Mouse (Mus musculus) adrenal gland, postnatal 36 days (tissue): ENCODE data around the gene Trim2. TPM values are rescaled to one million over a fixed set of nuclear protein-coding genes. Genes with fewer than 3 reads are reported as not detected.

ENCODE experiments used
- DNase-seq, 2 experiments: peaks; one replicate each; pipeline ENCODE4 v3.0.0; 2021; ENCODE audit warnings: mixed read lengths in 1 of 2
- total RNA-seq, 2 experiments: library from RNA; stranded (reverse); gene quantifications; 2 replicates each; pipeline ENCODE4 v1.2.3; 2021

Trim2 gene
- total RNA-seq, 2 experiments from 2014 or later = 36.9 to 88.8 TPM

- DNase-seq = no peak
Observed at GRCm38 (mm10) chr3:84149831-84150230, 156.8 kb downstream of the Trim2 start.

- no peak for DNase-seq
Observed at GRCm38 (mm10) chr3:84140947-84141346, 165.7 kb downstream of the Trim2 start.

DNA sequence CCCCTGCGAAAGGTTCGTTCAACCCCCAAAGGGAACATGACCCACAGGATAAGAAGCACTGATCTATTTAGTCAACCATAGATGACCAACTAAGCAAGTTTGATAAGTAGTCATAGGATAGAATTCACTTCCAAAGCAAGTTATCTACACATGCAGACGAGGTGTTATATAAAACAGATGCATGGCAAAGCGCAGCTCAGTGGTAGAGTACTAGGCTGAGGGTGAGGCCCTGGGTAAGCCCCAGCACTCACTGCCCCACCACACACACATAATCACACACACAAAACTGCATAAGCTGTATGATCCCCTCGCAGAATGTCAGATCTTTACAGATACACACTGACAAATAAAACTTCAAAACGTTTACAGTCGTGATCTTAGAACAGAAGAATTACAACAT, 170.2 kb downstream of the Trim2 start:
- no peak for DNase-seq

DNA sequence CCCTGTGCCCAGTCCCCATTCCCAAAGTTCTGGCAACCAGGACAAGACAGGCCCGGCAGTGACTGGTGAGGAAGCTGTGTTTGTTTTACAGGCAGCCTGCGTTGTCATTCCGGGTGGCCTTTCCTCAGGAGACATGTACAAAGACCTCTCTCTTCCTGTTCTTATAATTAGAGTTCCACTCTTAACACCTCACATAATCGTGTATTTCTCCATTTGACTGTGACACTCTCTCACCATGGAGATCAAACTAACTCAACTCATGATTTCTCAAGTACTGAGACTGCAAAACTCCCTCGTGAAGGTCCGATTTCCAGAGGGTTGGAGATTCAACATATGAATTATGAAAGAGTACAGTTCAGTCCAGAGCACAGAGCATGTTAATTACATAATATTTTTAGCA, 170.7 kb downstream of the Trim2 start:
- DNase-seq = no peak

DNA sequence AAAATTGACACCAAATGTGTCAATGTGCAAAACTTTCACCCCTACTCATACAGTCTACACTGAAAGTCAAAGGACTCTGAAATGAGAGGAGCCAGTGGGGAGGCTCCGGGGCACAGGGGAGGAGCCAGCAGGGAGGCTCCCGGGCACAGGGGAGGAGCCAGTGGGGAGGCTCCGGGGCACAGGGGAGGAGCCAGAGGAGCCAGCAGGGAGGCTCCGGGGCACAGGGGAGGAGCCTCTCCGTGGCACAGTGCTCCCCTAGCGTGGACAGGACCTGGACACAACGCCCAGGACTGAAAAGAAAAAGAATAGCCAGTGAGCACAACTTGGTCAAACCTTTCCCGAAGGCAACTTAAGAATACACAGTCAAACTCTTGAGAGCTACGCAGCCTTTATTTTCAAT, 171.3 kb downstream of the Trim2 start:
- peak; percentile 49 to 68 for DNase-seq

GRCm38 (mm10) chr3:84131369-84131768, 175.3 kb downstream of the Trim2 start:
- no peak for DNase-seq

- peak in 1 of 2 experiments; percentile 18 for DNase-seq
Observed at GRCm38 (mm10) chr3:84130776-84131175, 175.9 kb downstream of the Trim2 start.

GRCm38 (mm10) chr3:84128871-84129870, 177.5 kb downstream of the Trim2 start:
- peak; percentile 26 to 36 for DNase-seq

GRCm38 (mm10) chr3:84127431-84127830, 179.2 kb downstream of the Trim2 start:
- no peak for DNase-seq

DNA sequence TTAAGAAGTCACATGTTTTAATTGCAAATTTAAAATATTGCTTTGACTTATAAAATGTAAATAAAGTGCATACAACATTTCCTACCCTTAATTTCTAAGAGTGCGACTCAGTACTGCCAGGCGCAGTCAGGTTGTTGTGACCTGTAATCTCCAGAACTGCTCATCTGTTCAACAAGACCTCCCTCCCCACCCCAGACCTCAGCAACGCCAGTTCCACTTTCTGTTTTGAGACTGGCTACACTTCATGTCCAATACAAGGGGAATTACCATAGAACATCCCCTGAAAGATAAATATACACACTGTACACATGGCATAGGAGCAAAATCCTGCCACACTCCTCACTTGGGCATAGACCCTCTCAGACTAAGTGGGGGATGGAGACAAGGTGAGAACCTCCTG, 180.0 kb downstream of the Trim2 start:
- no peak for DNase-seq

- no peak for DNase-seq
Observed at GRCm38 (mm10) chr3:84125704-84126289, 180.9 kb downstream of the Trim2 start.

DNA sequence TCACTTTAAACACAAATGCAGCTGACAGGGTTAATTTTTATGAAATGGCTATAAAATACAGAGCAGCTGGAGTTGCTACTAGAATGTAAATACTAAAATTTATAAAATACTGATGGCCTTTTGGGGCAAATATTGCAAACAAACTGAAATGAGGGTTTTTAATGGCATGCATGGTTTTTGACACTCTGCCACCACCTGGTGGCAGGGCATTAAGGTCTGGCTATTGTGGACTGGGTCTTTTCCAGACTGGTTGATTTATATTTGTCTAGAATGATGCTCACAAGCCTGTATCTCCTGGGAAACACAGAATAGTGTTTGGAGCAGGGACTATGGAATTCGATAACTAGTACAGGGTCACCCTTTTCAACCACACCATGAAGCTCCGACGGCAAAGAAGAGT, 183.2 kb downstream of the Trim2 start:
- DNase-seq = peak; percentile 43 to 60

DNA sequence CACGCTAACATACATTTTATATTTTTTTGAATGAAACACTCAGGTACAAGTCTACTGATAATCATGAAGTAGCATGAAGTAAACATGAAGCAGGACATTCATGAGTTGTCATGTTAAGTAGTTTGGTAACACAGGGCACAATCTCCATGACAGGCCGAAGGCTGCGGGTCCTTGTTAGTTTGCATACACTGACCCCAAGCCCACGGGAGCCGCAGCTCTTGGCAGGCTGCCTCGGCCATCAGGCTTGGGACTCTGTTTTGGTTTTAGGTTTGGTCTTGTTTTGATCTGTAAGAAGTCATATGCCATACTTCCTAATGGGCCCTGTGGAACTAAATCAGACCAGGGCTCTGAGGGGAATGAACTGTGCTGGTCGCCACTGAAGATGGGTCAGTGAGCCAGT, 188.0 kb downstream of the Trim2 start:
- no peak for DNase-seq

GRCm38 (mm10) chr3:84118178-84118577, 188.5 kb downstream of the Trim2 start:
- no peak for DNase-seq

Other genes with a start within 250 kb of the Trim2 start
- 10 to 100 TPM; 13.1 to 16.0 TPM for gene Mnd1, start 151.1 kb downstream of the Trim2 start, total RNA-seq
- under 1 TPM in 1 of 2 experiments, not detected in 1; 0.50 TPM for gene Gm6525, start 132.8 kb downstream of the Trim2 start, total RNA-seq
- gene Fhdc1, start 173.6 kb upstream of the Trim2 start, total RNA-seq = 10 to 100 TPM in 1 of 2 experiments, 1 to 10 TPM in 1; 2.8 to 15.7 TPM